Mouse (Mus musculus) stomach, postnatal 0 days (tissue): Measurements from ENCODE around the gene 4933427I04Rik. TPM values are rescaled to one million over a fixed set of nuclear protein-coding genes. Genes with fewer than 3 reads are reported as not detected.

Source experiments
- ATAC-seq: fragments of 200-750 bp; cut with Nextera tagmentation; 2 replicates; pipeline ENCODE4 v1.8.0; 2017; ENCODE audit not compliant: low FRiP score, low TSS enrichment
- DNase-seq: peaks from one replicate; pipeline ENCODE4 v3.0.0-alpha.2; 2016; ENCODE audit warnings: low spot score
- H3K27ac ChIP-seq: fragments of 300-500 bp; sonication (generic); replicated peaks from 2 replicates; pipeline ENCODE4 v1.5.1; 2014; ENCODE audit warnings: mild to moderate bottlenecking, control low read depth
- H3K27me3 ChIP-seq: fragments of 300-500 bp; sonication (generic); 2 replicates; pipeline ENCODE4 v1.6.1; 2014; ENCODE audit warnings: low read length; ENCODE audit not compliant: control insufficient read depth, insufficient read depth
- H3K36me3 ChIP-seq: fragments of 300-500 bp; sonication (generic); 2 replicates; pipeline ENCODE4 v1.6.1; 2014; ENCODE audit warnings: low read length, mixed read lengths; ENCODE audit not compliant: control insufficient read depth, insufficient read depth
- H3K4me1 ChIP-seq: fragments of 300-500 bp; sonication (generic); replicated peaks from 2 replicates; pipeline ENCODE4 v1.6.1; 2014; ENCODE audit warnings: antibody characterized with exemption; ENCODE audit not compliant: control insufficient read depth, insufficient read depth
- H3K4me2 ChIP-seq: fragments of 300-500 bp; sonication (generic); replicated peaks from 2 replicates; pipeline ENCODE4 v1.6.1; 2014; ENCODE audit warnings: low read depth, mild to moderate bottlenecking, control low read depth, moderate library complexity
- H3K4me3 ChIP-seq: fragments of 300-500 bp; sonication (generic); 2 replicates; pipeline ENCODE4 v1.5.1; 2014; ENCODE audit warnings: low read depth, low read length, control low read depth
- H3K9ac ChIP-seq: fragments of 300-500 bp; sonication (generic); 2 replicates; pipeline ENCODE4 v1.6.1; 2014; ENCODE audit warnings: mild to moderate bottlenecking, low read length, control low read depth, mixed read lengths
- H3K9me3 ChIP-seq: fragments of 300-500 bp; sonication (generic); 2 replicates; pipeline ENCODE4 v1.6.1; 2016; ENCODE audit warnings: low read length; ENCODE audit not compliant: control insufficient read depth
- CTCF ChIP-seq: IDR thresholded peaks from 2 replicates; pipeline ENCODE4 v1.5.1; 2016; ENCODE audit warnings: antibody characterized with exemption, low read depth, mild to moderate bottlenecking, moderate library complexity
- EP300 ChIP-seq: optimal IDR thresholded peaks from 2 replicates; pipeline ENCODE3; 2016; ENCODE audit warnings: antibody characterized with exemption
- WGBS: fragments of 180-500 bp; shearing (Covaris S2); extraction: QIAGEN DNeasy Blood & Tissue Kit; methylation state at CpG from one replicate; pipeline ENCODE4 v1.1.7; 2014; 5-methylcytosine and 5-hydroxymethylcytosine counted together
- polyA plus RNA-seq: library from polyadenylated mRNA; unstranded; fragments of >200 nt; fragmentation: Nextera tagmentation; extraction: Ambion mirVana; gene quantifications from 2 replicates; pipeline ENCODE4 v1.2.1, GENCODE M21; 2015

4933427I04Rik gene
- polyA plus RNA-seq, 1 experiment from 2014 or later, result not detected

DNA sequence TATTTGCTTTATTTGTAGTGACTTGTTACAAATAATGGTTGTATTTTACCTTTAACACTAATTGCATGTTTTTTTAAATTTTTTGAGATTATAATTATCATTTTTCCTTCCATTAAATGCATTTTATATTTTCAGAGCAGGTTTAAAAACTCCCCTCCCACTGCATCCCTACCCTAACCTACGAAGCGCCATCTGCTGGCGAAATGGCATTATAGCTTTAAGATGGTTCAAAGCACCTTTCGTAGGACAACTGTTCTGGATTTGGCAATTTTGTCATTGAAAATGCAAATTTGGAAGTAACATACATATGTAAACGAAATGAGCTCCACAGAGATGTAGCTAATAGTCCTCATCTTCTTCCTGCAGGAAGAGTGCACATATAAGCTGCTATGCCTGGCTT, 39.2 kb downstream of the 4933427I04Rik start:
- no peak overlapping the region for H3K9ac ChIP-seq
- no peak overlapping the region for H3K4me3 ChIP-seq
- 12% methylated on average over 5 of the region's 5 CpGs for WGBS
- no peak overlapping the region for H3K4me2 ChIP-seq
- H3K27ac ChIP-seq, result no peak overlapping the region
- H3K4me1 ChIP-seq, result no peaks in the 10 kb centered on the region
- H3K27me3 ChIP-seq, result no peaks in the 10 kb centered on the region
- no peaks in the 10 kb centered on the region for H3K9me3 ChIP-seq
- no peak for ATAC-seq
- DNase-seq, result peak; percentile 54
- H3K36me3 ChIP-seq, result no peaks in the 10 kb centered on the region
- no peak for TF ChIP-seq EP300
- TF ChIP-seq CTCF, result peak; percentile 87

- WGBS, result 81% methylated on average over 3 of the region's 3 CpGs
- ATAC-seq (no peak), DNase-seq (no peak)
- Histone ChIP-seq H3K9me3 (no peaks in the 10 kb centered on the region), H3K36me3 (no peaks in the 10 kb centered on the region), H3K9ac (no peak overlapping the region), H3K4me2 (no peak overlapping the region), H3K4me1 (no peaks in the 10 kb centered on the region), H3K27me3 (no peaks in the 10 kb centered on the region), H3K27ac (no peak overlapping the region), H3K4me3 (no peak overlapping the region)
- TF ChIP-seq CTCF (0 out of 2 replicates have a peak, but pooled peaks have one; percentile 6), EP300 (no peak)
These were observed 44.0 kb downstream of the 4933427I04Rik start for GRCm38 (mm10) chr4:123903432-123903831.

- ATAC-seq (peak; percentile 100), DNase-seq (peak; percentile 100)
- Histone ChIP-seq H3K4me2 (peak within 1 kb of the TSS; percentile 84), H3K9me3 (no peaks in the 10 kb centered on the region), H3K27ac (peak within 1 kb of the TSS; percentile 85), H3K36me3 (no peaks in the 10 kb centered on the region), H3K4me3 (peak within 1 kb of the TSS; percentile 76), H3K9ac (peak within 1 kb of the TSS; percentile 79), H3K27me3 (no peaks in the 10 kb centered on the region), H3K4me1 (no peaks in the 10 kb centered on the region)
- 1% methylated on average over 49 of the region's 49 CpGs for WGBS
- TF ChIP-seq CTCF (0 out of 2 replicates have a peak, but pooled peaks have one; percentile 9), EP300 (no peak)
These were observed 45.0 kb downstream of the 4933427I04Rik start, which contains the start of gene Mycbp for GRCm38 (mm10) chr4:123904333-123905125. Gene Mycbp (plus strand): TSS chr4:123904832.

- H3K36me3 ChIP-seq, result no peaks in the 10 kb centered on the region
- TF ChIP-seq CTCF (no peak), EP300 (no peak)
- ATAC-seq (no peak; the same call in 1 of the 2 replicates), DNase-seq (no peak)
- WGBS, result under 1% methylated on average over 52 of the region's 53 CpGs
- no peaks in the 10 kb centered on the region for H3K9me3 ChIP-seq
- H3K4me3 ChIP-seq, result peak overlapping the region; percentile 76
- H3K9ac ChIP-seq, result peak overlapping the region; percentile 79
- H3K27me3 ChIP-seq, result no peaks in the 10 kb centered on the region
- H3K27ac ChIP-seq, result peak overlapping the region; percentile 85
- H3K4me2 ChIP-seq, result peak overlapping the region; percentile 84
- H3K4me1 ChIP-seq, result no peaks in the 10 kb centered on the region
These were observed 45.7 kb downstream of the 4933427I04Rik start for GRCm38 (mm10) chr4:123905126-123905668.

GRCm38 (mm10) chr4:123911503-123911902, 52.0 kb downstream of the 4933427I04Rik start:
- H3K4me2 ChIP-seq, result no peak overlapping the region
- 76% methylated on average over 4 of the region's 4 CpGs for WGBS
- no peak overlapping the region for H3K9ac ChIP-seq
- no peak for ATAC-seq
- peaks cover 3% of the 10 kb centered on the region for H3K4me1 ChIP-seq
- no peak overlapping the region for H3K4me3 ChIP-seq
- no peaks in the 10 kb centered on the region for H3K36me3 ChIP-seq
- H3K27ac ChIP-seq, result no peak overlapping the region
- H3K9me3 ChIP-seq, result no peaks in the 10 kb centered on the region
- H3K27me3 ChIP-seq, result no peaks in the 10 kb centered on the region
- no peak for TF ChIP-seq CTCF
- no peak for DNase-seq

DNA sequence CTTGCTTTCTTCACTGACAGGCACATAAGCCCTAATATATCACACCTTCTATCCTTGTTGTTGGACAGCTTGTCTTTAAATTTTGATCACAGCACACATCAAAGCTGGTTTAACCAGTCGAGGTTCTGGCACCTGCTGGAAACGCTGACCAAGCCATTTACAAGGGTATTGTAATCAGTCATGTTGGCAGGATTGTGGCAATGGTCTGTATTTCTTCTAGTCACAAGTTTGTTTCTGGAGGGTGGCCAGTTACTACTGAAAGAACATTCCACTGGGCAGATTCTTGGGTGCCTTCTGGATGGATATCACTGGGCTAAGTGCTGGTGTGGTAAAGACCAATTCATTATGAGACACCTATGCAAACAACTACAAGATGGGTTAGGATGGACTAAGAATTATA, 53.0 kb downstream of the 4933427I04Rik start:
- ATAC-seq (no peak), DNase-seq (no peak)
- no peak for TF ChIP-seq EP300
- no peak for TF ChIP-seq CTCF
- Histone ChIP-seq H3K4me2 (no peak overlapping the region), H3K9me3 (no peaks in the 10 kb centered on the region), H3K4me1 (peaks cover 3% of the 10 kb centered on the region), H3K4me3 (no peak overlapping the region), H3K36me3 (no peaks in the 10 kb centered on the region), H3K9ac (no peak overlapping the region), H3K27me3 (no peaks in the 10 kb centered on the region), H3K27ac (no peak overlapping the region)
- WGBS, result 42% methylated on average over 2 of the region's 2 CpGs

Other genes with a start within 250 kb of the 4933427I04Rik start
- gene Macf1, start 175.3 kb upstream of the 4933427I04Rik start, polyA plus RNA-seq, result 26.6 and 28.9 TPM in 2 replicates
- 326 and 344 TPM in 2 replicates for gene Ndufs5, start 141.5 kb upstream of the 4933427I04Rik start, polyA plus RNA-seq
- 42.3 and 46.6 TPM in 2 replicates for gene Akirin1, start 109.3 kb upstream of the 4933427I04Rik start, polyA plus RNA-seq
- 9.5 and 11.0 TPM in 2 replicates for gene Rhbdl2, start 71.8 kb upstream of the 4933427I04Rik start, polyA plus RNA-seq
- gene Mycbp, start 45.2 kb downstream of the 4933427I04Rik start, polyA plus RNA-seq, result 82.4 and 90.3 TPM in 2 replicates
- 38.3 and 41.2 TPM in 2 replicates for gene Rragc, start 57.8 kb downstream of the 4933427I04Rik start, polyA plus RNA-seq
- not detected in 2 replicates for gene 4930535I16Rik, start 58.3 kb downstream of the 4933427I04Rik start, polyA plus RNA-seq